Mouse (Mus musculus): Measurements from ENCODE around the gene Tnrc6c. TPM values are rescaled to one million over a fixed set of nuclear protein-coding genes. Genes with fewer than 3 reads are reported as not detected.

Gene Tnrc6c
- total RNA-seq, 2 experiments from 2014 or later: 28.4 to 29.9 TPM

DNA sequence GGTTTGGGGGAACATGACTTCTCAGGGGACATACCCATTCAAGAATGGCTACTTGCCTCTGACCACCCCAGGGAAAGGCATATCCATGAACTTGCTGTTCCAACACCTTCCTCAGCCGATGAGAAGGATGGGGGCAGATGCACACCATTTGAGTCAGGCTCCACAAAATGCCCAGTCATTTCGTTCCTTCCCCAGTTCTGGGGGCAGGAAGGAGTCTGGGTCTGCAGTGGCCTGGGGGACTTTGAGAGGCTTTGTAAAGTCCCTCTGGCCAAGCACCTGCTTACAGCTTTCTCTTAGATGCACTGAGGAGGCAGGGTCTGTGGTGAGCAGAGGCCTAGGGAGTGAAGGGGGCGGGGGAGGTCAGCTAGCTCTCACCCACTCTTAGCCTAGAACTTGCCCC lies 20.8 kb upstream of the Tnrc6c start:
- no peak for DNase-seq (ENCODE audit: low spot score in 2 of 2)

DNA sequence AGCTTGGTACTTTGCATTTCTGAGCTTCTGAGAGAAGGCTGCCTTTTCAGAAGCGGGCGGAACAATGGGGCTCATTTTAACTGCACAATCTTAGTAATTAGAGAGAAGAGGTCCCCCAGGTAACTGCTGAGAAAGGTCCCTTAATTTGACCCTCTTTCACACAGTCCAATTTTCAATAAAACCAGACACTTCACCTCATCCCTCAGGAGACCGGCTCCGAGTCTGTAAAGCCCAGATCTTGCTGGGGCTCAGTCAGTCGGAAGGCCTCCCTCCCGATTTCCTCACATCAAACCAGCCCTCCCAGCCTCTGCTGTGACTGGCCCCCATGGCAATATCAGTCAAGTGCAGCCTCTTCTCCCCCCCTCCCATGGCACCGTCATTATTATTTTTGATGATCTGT lies 15.7 kb upstream of the Tnrc6c start:
- no peak for DNase-seq (ENCODE audit: low spot score in 2 of 2)

DNA sequence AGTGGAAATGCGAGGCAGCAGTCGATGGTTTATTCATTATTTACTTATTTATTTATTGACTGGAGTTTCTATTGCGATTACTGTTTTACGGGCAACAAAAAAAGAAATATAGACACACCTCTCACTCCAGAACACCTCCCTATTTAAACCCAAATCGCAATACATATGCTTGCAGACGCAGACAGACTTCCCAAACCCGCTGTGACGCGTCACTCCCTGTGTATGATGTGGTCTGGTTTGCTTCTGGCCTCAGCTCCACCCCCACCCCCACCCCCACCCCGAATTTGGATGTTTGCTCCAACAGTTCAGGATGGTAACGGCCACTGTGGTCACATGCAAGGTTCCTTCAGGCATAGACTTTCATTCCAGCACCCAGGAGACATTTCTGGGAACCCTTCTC lies 15.3 kb upstream of the Tnrc6c start:
- DNase-seq (ENCODE audit: low spot score in 2 of 2): no peak

DNA sequence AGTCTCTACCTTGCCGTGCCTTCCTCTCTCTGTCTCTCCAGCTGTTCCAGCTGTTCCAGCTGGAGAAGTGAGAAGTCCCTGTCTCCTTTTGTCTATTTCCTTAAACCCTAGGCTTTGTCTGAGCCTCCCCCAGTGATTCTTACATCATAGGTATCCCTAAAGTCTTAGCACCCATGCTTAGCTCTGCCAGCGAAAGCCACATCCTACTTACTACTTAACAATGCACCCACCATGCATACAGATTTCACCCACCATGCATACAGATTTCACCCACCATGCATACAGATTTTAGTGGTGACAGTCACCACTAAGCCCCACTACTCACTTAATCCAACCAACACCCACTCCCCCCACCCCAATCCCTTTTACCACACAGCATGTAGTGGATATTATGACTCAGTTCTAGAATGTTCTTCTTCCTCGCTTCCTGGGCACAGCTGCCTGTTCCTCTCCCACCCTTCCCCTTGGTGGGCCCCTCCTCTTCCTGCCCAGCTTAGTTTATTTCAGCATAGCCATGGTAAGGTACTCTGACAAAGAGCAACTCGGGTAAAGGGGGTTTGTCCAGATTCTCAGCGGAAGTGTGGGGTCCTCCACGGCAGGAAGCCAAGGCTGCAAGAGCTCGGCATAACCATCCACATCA lies 14.6 kb upstream of the Tnrc6c start:
- no peak for DNase-seq (ENCODE audit: low spot score in 2 of 2)

DNA sequence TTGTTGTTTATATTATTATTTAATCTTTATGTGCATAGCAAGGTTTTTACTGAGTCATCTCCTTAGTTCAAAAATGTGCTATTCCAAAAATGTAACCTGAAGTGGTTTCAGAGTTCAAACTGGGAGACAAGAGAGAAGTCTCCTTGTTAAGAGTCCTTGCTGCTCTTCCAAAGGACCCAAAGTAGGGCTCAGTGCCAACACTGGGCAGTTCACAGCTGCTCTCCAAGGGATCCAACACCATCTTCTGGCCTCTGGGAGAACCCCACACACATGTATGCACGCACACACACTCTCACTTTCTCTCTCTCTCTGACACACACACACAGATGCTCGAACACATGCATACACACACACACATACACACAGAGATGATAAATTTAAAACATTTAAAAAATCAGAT lies 11.9 kb upstream of the Tnrc6c start:
- DNase-seq (ENCODE audit: low spot score in 2 of 2): no peak

DNA sequence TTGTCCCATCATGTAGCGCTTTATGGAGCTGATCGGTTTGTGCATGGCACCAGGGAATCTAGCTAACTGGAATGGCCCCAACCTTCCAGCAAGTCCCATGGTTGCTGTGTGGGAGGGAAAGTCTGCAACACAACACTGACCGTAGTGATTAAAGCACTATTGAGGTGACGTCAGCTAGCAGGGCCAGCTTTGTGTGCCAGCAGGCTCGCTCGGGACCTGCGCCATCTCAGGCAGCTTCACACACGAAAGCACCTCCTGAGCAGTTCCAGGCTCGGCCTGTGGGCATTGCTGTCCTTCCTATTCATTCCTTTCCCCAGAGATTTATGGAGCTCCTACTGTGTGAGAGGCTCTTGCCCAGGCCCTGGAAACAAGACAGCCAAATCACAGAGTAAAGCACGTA lies 10.8 kb upstream of the Tnrc6c start:
- no peak for DNase-seq (ENCODE audit: low spot score in 2 of 2)

DNA sequence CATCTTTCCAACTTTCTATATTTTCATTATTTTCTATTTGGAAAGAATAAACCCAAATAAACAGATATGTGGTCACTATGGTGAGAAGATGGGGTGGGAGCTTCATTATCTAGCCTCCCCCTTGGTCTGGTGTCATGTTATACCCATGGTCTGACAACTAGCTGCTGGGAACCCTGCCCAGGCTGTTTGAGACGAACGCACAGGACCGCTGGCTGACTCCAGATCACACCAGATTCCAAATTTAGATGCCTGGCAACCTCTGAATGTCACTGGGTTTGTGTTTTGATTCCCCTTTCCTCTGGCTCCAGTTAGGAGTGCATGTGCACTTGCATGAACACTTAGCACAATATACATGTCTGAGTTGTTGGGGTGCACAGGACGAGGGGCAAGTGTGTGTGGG lies 7.3 kb upstream of the Tnrc6c start:
- DNase-seq (ENCODE audit: low spot score in 2 of 2): no peak

DNA sequence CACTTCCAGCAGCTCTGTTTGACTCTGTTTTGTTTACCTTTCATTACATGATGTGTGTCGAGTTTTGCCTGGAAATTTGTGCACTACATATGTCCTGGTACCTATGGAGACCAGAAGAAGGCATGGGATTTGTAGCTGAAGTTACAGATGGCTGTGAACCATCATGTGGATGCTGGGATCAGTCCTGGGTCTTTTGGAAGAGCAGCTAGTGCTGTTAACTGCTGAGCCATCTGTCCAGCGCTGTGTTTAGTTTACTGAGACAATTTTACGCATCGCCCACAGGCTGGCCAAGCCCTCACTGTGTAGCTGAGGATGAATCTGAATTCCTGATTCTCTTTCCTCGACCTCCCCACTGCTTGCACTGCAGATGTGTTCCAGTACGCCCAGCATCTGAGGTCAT lies 6.1 kb upstream of the Tnrc6c start:
- no peak for DNase-seq (ENCODE audit: low spot score in 2 of 2)

DNA sequence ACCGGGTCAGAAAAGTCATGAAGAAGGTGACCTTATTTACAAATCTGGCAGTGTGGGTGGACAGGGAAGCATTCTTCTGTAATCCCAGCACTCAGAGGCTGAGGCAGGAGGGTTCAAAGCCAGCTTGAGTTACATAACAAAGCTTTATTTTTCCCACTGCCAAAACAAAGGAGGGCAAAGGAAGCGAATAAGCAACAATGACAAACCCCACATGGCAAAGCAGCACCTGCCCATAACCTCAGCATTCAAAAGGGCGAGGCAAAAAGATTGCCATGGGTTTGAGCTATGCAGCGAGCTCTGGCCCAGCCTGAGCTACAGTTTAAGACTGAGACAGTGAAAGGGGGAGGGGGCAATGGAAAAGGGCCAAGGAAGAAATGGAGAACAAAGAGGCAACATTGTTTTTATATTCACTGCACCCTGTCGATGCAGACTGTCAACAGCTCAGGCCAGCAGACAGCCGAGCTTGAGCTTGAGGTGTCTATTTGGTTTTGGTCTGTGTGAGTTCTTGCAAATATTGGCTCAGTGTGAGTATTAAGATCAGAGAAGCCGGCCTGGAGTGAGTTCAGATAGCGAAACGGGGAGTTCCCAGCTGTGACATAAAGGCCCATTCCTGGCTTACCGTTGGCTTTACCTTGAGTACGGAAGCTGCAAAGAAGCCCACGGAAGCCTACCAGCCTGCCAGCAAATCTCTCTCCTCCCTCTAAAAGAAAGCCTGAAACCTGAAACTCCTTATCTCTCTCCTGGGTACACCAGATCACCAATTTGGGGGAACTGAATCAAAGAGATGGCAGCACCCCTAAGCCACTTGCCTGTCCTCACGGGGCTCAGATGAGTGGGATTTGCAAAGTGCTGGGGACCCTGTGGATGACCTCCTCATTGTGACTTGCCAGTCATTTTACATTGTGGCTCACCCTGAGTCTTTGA lies 3.1 kb upstream of the Tnrc6c start:
- no peak for DNase-seq (ENCODE audit: low spot score in 2 of 2)

DNA sequence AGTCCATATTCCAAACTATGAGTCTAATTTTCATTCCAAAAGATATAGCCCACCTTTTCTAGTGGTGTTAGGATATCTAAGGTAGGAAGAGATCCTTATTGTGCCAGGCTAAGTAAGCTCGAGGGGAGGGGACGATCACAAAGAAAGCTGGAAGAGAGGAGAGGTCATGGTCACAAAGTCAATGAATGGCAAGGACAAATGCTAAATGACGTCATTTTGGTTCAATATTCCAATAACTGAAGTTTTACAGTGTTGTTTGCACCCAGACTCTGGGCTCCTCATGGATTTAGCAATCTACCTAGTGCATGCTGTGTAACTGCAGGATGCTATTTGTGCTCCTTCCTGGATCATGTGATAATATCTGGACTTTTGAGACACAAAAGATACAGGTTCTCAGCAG lies 1.2 kb upstream of the Tnrc6c start:
- DNase-seq (ENCODE audit: low spot score in 2 of 2): no peak

DNA sequence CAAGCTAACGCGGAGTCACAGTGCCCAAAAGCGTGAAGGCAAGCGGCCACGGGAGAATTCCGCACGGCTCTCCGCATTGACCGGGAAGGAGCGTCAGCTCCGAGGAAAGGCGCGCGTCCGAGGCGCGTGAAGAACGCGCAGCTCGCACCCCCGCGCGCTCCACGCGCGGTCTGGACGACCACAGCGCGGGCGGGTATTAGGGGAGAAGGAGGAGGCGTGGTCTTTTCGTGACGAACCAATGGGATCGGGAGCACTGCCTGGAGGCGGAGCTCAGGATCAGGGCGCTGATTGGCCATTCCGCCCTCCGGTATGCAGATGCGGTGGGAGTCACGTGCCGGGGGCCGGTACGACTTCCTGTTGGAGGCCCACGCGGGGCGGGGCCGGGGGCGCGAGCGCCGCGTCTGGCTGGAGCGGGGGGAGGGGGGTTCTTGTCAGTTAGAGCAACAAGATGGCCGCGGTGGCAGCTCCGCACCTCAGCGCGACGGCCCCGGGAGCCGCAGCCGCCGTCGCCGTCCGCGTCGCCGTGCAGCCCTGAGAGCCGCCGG lies 363 bp downstream of the Tnrc6c start:
- peak; percentile 93 to 98 for DNase-seq (ENCODE audit: low spot score in 2 of 2)

DNA sequence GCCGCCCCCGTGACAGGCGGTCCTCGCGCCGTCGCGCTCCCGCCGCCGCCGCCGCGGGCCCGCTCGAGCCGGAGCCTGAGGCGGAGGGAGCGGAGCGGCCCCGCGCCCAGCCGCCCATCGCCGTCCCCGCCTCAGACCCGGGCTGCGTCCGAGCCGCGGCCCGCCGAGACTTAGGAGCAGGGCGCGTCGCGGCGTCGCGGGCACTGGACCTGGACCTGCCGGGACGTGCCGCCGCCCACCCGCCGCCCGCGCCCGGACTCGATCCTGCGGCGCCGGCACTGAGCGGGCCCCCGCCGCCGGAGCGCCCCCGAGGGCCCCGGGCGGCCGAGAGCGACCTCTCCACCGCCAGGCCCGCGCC lies 824 bp downstream of the Tnrc6c start:
- peak; percentile 11 to 16 for DNase-seq (ENCODE audit: low spot score in 2 of 2)

DNA sequence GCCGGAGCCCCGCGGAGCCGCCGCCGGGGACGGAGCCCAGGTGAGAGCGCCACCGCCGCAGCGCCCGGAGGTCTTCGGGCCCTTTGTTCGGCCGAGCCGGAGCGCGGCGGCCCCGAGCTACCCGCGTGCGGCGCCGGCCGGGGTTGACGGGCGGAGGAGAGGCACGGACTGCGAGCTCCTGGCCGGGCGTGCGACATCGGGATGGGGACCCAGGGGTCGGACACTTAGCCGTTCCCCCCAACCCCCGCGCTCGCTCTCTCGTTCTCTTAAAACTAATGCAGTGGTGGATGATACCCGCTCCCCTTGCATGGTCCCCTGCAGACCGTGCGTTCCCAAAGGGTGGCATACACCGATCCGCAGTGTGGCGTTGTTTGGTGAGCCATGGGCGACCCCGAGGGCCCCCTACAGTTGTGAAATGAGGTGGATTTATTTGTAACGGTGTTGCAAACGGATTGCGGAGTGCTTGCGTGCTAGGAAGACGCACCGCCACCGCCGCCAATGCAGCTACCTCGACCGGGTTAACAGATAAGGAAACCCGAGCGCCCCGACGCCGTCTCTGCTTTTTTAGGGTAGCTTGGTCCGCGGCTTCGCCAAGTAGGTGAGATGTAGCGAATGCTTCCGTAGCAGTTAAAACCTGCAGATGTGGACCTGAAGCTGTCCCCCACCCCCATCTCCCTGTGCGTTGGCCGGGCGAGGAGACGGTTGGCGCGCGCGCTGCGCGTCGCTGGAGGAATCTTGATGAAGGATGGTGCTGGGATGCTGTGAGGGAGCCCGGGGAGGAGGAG lies 1.4 kb downstream of the Tnrc6c start:
- DNase-seq (ENCODE audit: low spot score in 2 of 2): peak; percentile 21 to 27

DNA sequence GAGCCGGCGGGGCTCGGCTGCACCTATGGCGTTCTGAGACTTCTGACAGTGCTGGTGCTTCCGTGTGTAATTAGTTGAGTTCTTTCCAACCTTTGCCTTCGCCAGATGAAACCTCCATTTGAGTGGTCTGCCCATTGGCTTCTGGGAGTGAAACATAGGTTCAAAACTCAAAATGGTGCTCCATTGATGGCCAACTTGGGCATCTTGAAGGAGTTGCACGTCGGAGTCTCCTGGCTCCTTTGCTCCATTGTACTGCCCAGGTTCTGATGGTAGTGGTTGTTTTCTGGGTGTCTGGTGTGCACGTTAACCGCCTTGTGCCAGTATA lies 1.9 kb downstream of the Tnrc6c start:
- DNase-seq (ENCODE audit: low spot score in 2 of 2): no peak

DNA sequence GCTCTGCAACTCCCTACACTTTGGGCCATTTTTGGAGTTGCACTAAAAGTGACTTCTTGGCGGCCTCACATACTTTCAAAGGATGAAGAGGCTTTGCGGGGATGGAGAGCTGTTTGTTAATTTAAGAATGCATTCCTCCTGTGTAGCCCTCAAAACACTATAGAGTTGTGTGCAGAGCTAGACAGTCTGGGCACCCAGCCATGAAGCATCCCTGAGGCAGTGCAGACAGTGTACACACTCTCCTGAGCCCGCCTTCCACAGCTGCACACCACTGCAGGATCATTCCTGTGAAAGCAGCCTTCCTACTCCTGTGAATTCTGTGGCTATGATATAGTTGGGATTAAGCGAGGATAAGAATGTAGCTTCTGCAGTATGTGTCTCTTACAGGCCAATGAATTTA lies 4.9 kb downstream of the Tnrc6c start:
- DNase-seq (ENCODE audit: low spot score in 2 of 2): no peak

DNA sequence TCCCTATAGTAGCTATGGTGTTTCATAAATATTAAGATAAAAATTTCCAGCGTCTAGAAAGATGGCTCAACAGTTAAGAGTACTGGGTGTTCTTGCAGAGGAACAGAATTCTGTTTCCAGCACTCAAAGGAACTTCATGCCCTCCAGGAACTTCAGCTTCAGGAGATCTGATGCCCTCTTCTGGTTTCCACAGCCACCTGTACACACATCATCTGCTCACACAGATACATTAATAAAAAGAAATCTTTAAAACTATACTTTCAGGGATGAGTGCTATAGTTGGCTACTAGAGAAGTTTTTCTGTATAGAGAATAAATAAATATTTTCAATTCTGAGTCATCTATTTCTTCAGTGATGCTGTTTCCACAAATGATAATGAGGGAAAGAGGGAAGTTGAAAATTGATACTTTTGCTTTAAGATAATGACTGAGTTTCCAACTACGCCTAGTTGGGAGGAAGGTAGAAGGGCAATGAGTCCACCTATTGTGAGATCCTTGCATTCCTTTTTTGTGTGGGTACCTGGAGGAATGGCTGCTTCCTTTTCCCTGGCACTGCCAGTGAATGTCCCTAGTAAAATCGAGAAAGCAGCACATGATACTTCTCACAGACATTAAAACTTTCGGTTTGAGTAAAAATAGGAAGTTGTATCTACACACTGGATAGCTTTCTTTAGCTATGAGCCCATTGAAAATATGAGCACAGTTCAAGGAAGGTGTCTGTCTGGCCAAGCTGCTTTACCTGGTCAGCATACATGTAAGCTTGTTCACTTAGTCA lies 9.1 kb downstream of the Tnrc6c start:
- no peak for DNase-seq (ENCODE audit: low spot score in 2 of 2)

DNA sequence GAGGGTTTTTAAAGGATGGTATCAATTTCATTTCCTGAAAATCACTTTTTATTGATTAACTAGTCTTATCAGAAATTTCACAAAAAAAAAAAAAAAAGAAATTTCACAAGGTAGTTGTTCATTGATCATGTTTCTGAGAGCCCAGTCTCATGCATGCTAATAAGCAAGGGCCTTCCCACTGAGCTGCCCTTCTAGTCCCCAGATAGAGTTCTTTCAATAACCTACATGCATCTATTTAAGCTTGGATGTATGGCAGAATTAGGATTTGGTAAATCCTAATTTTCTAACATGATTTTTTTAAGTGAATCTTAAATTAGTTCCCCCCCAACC lies 9.7 kb downstream of the Tnrc6c start:
- DNase-seq (ENCODE audit: low spot score in 2 of 2): no peak

DNA sequence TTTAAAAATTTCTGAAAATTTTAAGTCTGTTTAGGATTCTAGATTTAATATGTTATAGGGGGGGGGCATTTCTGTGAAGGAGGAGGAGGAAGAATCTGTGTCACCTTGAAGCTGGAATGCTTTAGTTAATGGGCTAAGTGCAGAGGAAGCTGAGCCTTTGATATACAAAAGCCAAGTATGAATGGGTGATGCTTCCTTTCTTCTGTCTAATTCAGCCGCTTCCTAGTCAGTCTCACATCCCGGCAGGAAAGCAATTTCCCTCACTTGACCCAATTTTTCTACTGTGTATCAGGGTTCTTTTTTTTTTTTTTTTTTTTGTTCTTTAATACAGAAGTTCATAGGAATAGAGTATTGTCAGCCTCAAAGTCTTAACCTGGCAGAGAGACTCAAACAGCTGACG lies 11.1 kb downstream of the Tnrc6c start:
- no peak for DNase-seq (ENCODE audit: low spot score in 2 of 2)

DNA sequence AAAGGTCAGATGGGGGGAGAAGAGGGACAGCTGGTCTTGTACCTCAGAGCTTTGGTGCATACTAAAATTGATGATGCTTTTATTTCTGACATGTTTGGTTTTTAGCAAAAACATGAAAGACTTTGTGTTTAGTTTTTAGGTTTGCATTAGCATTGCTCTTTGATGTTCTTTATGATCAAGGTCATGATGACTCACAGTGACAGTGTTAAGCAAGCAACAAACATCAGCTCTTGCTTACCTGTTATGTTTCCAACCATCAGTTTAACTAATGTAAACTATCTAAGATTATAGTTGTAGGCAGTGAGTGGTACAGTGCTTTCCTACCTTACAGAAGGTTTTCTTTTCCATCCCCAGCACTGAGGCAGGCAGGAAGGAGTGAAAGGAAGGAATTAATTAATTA lies 12.5 kb downstream of the Tnrc6c start:
- no peak for DNase-seq (ENCODE audit: low spot score in 2 of 2)

DNA sequence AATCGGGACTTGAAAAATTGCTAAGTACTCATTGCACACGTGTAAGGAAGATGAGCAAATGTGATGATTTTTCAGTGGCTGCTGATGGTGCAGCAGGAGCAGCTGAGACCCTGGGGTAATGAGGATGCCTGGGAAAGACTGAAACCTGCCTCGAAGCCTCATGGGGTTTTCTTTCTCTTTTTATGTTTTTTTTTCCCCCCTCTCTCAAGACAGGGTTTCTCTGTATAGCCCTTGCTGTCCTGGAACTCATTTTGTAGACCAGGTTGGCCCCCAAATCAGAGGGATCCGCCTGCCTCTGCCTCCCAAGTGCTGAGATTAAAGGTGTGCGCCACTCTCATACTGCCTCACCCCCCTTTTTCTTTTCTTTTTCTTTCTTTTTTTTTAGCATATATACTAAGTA lies 13.1 kb downstream of the Tnrc6c start:
- DNase-seq (ENCODE audit: low spot score in 2 of 2): no peak

DNA sequence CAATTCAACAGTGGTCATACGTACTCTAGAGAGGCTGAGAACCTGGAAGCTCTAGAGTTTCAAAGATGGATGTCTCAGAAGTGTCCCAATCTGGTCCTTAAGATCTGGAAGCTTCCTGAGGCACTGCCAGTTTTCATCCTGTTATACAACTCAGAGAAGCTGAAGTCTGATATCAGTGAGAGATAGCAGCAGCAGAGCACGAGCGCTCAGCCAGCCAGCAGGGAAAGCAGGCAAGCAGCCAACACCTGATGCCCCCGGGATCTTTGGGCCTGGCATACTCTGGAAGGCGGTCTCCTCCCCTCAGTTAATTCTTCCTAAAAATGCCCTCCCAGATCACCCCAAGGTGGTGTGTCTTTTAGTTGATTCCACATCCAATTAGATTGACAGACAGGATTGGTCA lies 13.7 kb downstream of the Tnrc6c start:
- DNase-seq (ENCODE audit: low spot score in 2 of 2): no peak
